Mouse (Mus musculus) ES-CJ7 (cell line): Measurements from ENCODE around the gene Cox6a1.
"Not testable (repeated sequence)": the region's sequence is repeated elsewhere in the genome, so short reads cannot be mapped to it uniquely, and the experiment has no call there.

ENCODE experiments used
- DNase-seq: peaks from one replicate; pipeline ENCODE4 v3.0.0; 2011; ENCODE audit warnings: low read depth, low spot score

Gene Cox6a1

DNA sequence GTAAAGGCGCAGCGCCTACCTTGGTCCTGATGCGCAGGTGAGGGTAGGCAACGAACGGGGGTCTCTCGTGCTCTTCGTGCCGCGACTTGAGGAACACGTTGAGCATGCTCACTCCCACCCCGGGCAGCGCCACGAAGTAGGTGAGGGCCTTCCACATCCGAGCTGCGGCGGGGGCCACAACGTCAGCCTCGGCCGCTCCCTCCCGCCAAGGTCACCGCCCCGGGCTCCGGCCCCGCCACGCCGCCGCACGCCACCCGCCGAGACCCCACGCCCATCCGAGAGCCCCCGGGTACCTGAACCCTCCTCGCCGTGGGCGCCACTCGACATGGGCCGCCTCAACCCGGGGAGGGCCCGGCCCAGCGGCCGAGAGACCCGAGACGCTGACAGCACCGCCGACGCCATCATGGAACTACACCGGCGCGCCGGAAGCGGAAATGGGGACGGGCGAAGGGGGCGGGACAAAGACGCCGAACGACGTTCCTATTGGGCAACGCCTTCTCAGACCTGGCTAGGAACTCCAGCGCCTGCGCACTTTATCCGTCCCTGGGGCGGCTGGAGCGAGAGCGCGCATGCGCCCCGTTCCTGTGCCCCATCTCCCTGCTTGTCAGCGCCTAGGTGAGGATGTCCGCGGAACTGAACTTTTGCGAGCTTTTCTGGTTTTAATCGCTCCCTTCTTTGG is at the start of gene Cox6a1:
TSS of gene Cox6a1 (minus strand) at position 436 of the 679 bp plus-strand sequence.
- DNase-seq: peak; percentile 99

DNA sequence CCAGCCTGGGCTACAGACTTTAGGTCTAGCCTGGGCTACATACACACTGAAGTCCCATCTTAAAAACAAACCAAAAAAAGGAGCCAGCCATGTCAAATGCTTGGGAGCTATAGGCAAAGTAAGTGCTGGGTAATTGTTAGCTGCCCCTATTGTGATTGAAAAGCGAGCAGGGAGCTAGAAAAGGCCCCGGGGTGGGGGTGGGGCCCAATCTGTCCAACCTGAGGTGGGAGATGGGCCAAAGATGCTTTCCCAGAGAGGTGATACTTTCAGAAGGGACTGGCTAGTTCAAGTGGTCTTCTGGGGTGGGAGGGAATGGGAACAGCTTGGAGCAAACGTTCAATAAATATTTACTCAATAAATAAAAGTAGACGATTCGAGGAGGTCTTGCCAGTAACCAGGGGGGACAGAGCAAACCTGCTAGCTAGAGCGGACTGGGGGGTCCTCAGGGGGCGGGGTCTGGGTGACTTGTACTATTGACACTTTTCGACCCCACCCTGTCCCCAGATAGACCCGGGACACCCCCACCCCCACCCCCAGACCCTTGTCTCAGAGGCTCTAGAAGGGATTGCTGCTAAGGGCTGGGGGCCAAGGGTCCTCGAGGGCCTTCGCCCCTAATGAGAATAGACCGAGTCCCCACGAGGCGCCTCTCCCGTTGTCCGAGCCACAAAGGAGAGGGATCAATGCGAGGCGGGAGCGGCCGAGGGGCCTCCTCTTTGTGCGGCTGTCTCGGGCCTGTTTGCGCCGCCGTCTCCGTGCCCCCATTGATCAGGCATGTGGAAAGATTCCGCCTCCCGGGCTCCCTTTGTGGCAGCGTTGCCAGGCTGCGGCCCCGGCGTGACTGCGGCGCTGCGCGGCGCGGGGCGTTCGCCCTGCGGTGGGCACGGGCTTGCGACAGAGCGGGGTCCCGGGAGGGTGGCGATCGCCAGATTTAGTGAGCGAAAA is 49.3 kb upstream of the Cox6a1 start:
- peak; percentile 70 for DNase-seq

- DNase-seq: no peak
These were observed 47.9 kb upstream of the Cox6a1 start for GRCm38 (mm10) chr5:115396654-115397053.

DNA sequence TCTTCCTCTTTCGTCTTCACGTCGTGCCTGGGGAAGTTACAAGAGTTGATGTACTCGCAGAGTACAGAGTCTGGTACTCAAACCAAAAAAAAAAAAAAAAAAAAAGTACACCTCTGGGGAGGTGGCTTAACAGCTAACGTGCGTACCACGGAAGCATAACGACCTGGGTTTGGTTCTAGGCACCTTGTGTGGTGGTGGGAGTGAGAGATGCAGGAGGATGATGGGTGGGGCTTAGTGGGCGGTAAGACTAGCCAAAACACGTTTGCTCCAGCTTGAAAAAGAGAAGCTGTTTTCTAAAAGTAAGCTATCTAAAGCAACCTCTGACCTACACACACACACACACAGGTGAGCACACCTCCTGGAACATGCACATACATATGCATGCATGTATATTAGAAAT is 46.1 kb upstream of the Cox6a1 start:
- peak; percentile 70 for DNase-seq

GRCm38 (mm10) chr5:115394223-115394622 is 45.4 kb upstream of the Cox6a1 start:
- peak; percentile 29 for DNase-seq

- no peak for DNase-seq
These were observed 44.2 kb upstream of the Cox6a1 start for GRCm38 (mm10) chr5:115392969-115393368.

DNA sequence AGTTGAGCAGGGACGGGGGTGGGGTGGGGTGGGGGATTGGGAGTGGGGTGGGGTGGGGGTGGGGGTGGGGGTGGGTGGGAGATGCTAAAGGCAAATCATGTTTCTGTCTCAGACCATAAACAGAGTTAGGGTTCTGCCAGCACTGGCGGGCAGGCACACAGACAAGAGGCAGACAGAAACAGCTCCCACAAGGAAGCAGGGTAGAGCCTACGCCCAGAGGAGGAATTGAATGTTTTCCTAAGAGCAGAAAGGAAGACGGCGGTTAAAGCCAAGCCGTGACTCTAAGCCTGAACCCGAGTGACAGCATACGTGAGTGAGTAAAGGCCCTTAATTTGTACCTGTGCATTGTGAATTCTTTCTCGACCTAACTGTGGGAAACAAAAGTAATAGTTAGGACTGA is 43.2 kb upstream of the Cox6a1 start:
- DNase-seq: no peak

DNA sequence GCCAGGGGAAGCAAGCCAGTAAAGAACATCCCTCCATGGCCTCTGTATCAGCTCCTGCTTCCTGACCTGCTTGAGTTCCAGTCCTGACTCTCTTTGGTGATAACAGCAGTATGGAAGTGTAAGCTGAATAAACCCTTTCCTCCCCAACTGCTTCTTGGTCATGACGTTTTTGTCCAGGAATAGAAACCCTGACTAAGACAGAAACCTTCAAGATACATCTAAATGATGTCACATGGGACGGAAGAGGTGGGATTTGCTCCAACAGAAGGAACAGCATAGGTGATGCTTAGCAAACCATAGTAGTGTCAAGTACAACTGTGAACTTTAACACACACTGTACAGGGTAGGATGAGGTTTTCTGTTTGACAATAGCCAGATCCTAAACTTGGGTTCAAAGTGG is 30.1 kb upstream of the Cox6a1 start:
- not testable (repeated sequence) for DNase-seq

GRCm38 (mm10) chr5:115375436-115375835 is 26.7 kb upstream of the Cox6a1 start:
- DNase-seq: peak; percentile 76

GRCm38 (mm10) chr5:115374204-115374820 is 25.5 kb upstream of the Cox6a1 start:
- no peak for DNase-seq

DNA sequence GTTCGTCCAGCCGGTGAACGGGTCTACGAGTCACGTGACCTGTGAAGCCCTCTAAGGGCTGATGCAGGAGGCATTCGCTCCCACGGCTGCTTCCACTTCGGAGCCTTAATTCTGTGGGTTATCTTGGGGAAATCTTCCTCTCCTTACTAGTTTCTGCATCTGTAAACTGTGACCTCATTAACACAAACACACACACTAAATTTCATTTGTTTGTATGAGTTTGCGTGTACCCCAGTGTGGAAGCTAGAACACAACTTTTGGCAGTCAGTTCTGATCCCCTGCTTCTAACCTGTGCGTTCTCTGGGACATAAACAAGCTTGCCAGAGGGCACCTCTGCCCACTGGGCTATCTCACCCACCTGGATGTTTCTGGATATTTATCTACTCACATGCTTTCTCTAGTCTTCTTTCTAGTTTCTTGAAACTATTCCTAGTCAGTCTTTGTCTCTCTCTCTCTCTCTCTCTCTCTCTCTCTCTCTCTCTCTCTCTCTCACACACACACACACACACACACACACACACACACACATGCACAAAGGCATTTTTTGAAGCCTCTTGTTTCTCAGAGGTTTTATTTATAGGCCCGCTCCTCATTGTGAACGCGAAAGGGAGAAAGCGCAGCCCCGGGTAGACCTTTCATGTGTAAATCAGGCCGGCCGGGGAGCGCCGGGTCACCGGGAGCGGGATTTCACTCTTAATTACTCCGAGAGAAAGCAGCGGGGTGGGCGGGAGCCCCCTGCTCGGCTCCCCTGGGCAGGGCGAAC is 24.8 kb upstream of the Cox6a1 start:
- peak; percentile 89 for DNase-seq

GRCm38 (mm10) chr5:115371736-115372135 is 23.0 kb upstream of the Cox6a1 start:
- DNase-seq: no peak

DNA sequence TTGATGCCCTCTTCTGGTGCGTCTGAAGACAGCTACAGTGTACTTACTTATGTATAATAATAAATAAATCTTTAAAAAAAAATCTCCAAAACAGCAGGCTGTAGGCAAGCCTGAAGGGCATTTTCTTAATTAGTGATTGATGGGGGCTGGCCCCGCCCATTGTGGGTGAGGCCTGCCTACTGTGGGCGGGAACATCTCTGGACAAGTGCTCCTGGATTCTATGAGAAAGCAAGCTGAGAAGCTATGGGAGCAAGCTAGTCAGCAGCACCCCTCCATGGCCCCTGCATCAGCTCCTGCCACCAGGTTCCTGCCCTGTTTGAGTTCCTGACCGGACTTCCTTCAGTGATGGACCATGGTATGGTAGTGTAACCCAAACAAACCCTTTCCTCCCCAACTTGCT is 16.0 kb upstream of the Cox6a1 start:
- peak; percentile 56 for DNase-seq

DNA sequence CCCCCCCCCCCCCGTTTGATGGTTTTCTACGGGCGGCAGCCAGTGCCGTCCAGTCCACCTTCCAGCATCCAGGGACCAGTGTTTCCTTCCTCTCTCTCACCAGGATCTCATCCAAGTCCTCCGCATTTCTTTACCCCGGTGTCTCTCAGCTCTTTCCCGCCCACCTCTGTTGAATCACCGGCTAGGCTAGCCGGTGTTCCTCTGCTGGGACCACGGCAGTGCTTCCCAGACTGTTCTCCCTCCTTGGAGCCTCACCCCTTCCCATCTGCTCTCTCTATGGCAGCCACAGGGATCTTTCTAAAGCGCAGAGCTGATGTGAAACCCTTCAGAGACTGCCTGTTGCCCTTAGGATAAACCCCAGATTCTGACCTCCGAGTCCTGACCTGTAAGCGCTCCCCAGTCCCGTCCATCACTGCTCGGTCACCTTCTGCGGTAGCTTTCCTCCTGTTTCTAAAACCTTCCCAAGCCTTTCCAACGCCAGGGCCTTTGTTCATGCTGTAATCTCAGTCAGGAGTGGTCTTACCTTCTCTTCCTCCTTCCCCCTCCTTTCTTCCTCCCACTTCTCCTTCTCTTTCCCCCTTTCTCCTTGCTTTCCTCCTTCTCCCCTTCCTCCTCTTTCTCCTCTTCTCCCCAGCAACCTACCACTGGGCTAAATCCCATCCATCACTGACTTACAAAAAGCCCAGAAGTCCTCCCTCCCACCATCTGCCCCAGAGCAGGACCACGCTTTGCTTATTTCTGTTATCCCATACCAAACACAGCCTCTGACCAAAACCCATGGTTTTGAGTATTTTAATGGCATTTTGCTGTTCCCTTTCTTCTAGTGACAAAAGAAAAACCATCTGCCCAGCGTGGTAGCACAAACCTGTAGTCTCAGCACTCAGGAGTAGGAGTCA is 14.3 kb upstream of the Cox6a1 start:
- no peak for DNase-seq

GRCm38 (mm10) chr5:115362216-115362615 is 13.4 kb upstream of the Cox6a1 start:
- DNase-seq: peak; percentile 74

DNA sequence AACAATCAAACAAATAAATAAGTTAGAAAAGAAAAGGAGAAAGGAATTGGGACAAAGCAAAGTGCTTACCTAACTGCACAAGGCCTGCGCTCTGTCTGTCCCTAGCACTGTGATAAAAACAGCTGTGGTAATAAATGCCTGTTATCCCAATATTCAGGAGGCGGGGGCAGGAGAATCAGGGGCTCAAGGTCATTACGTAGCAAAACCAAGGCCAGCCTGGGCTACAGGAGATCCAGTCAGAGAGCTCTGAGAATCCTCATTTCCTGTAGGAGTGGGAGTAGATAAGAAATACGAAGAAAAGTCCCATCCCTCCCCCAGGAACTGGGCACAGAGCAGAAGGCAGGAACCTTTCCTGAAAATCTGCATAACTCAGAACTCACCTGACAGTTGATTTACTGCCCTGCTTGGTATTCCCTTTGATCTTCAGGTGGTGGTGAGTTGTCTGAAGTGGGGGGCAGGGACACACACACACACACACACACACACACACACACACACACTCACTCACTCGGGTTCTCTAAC is 11.1 kb upstream of the Cox6a1 start:
- peak; percentile 29 for DNase-seq

- no peak for DNase-seq
These were observed 10.7 kb upstream of the Cox6a1 start for GRCm38 (mm10) chr5:115359438-115359837.

GRCm38 (mm10) chr5:115358872-115359271 is 10.1 kb upstream of the Cox6a1 start:
- peak; percentile 93 for DNase-seq

- DNase-seq: no peak
These were observed 6.3 kb upstream of the Cox6a1 start for GRCm38 (mm10) chr5:115355070-115355469.

DNA sequence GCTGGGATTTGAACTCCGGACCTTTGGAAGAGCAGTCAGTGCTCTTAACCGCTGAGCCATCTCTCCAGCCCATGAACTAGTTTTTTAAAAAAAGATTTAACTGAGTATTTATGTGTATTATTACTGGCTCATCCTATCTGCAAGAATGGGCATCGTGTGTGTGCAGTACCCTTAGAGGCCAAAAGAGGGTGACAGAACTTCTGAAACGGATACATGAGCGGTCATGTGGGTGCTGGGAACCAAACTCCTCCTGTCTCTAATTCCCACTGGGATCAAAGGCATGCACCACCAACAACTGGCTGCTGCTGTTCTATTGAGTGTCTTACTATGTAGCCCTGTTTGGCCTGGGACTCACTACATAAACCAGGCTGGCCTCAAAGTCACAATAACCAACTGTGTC is 2.6 kb upstream of the Cox6a1 start:
- peak; percentile 84 for DNase-seq
